Comparison of ENCODE assay signal across 27 mouse cellular contexts in genomic region chr9:122459491-122459890, GRCm38 (mm10).
"Had no signal": no experiment of that assay in that cellular context is flagged by ENCODE, and none has a peak within 500 bp of the region (broad histone marks: within the 10 kb centered on the region; RNA-seq: fewer than 3 reads in every experiment).

No protein-coding gene starts in this region.

- H3K36me3 ChIP-seq: embryonic facial prominence, embryonic 10.5 days; embryonic facial prominence, embryonic 12.5 days; embryonic facial prominence, embryonic 13.5 days; embryonic facial prominence, embryonic 15.5 days; forebrain, embryonic 10.5 days; forebrain, embryonic 12.5 days; forebrain, embryonic 15.5 days; heart, embryonic 10.5 days had no signal

- H3K9ac ChIP-seq: embryonic facial prominence, embryonic 12.5 days; embryonic facial prominence, embryonic 13.5 days; embryonic facial prominence, embryonic 15.5 days; forebrain, embryonic 12.5 days; forebrain, embryonic 13.5 days; forebrain, embryonic 15.5 days; forebrain, postnatal 0 days had no signal

- DNase-seq: cerebellum, postnatal 10 days; cerebellum, postnatal 14 days; cerebellum, postnatal 25 days; cerebellum, postnatal 36 days; embryo, embryonic 11 days; forebrain, postnatal 0 days; gastrocnemius, adult 2 months; gastrocnemius, postnatal 10 days; gastrocnemius, postnatal 14 days; gastrocnemius, postnatal 25 days; gastrocnemius, postnatal 36 days; heart, adult 11 months; heart, adult 18-20 months; heart, adult 2 months had no signal

- H3K4me1 ChIP-seq: embryonic facial prominence, embryonic 10.5 days; embryonic facial prominence, embryonic 12.5 days; embryonic facial prominence, embryonic 13.5 days; embryonic facial prominence, embryonic 15.5 days; forebrain, embryonic 10.5 days; forebrain, embryonic 12.5 days; forebrain, embryonic 13.5 days; forebrain, embryonic 15.5 days; heart, embryonic 10.5 days had no signal

- H3K4me3 ChIP-seq: embryonic facial prominence, embryonic 10.5 days; embryonic facial prominence, embryonic 12.5 days; embryonic facial prominence, embryonic 13.5 days; embryonic facial prominence, embryonic 15.5 days; erythroblast, embryonic 14.5 days; forebrain, embryonic 10.5 days; forebrain, embryonic 12.5 days; forebrain, embryonic 13.5 days; forebrain, embryonic 15.5 days; gastrocnemius, adult 2 months; heart, adult 2 months; heart, embryonic 10.5 days had no signal

- H3K9me3 ChIP-seq: embryonic facial prominence, embryonic 10.5 days; embryonic facial prominence, embryonic 12.5 days; embryonic facial prominence, embryonic 13.5 days; embryonic facial prominence, embryonic 15.5 days; forebrain, embryonic 10.5 days; forebrain, embryonic 12.5 days; forebrain, embryonic 13.5 days; forebrain, embryonic 15.5 days; heart, embryonic 10.5 days had no signal

- ATAC-seq: forebrain, embryonic 13.5 days; forebrain, embryonic 14.5 days; forebrain, embryonic 15.5 days; forebrain, embryonic 16.5 days; forebrain, postnatal 0 days had no signal

- H3K4me2 ChIP-seq: embryonic facial prominence, embryonic 12.5 days; embryonic facial prominence, embryonic 13.5 days; embryonic facial prominence, embryonic 15.5 days; forebrain, embryonic 12.5 days; forebrain, embryonic 13.5 days; forebrain, embryonic 15.5 days; heart, embryonic 11.5 days had no signal

- H3K27me3 ChIP-seq: embryonic facial prominence, embryonic 12.5 days; embryonic facial prominence, embryonic 13.5 days; embryonic facial prominence, embryonic 15.5 days; forebrain, embryonic 12.5 days; forebrain, embryonic 13.5 days; forebrain, embryonic 15.5 days had no signal

- H3K27ac ChIP-seq: embryonic facial prominence, embryonic 10.5 days; embryonic facial prominence, embryonic 12.5 days; embryonic facial prominence, embryonic 13.5 days; embryonic facial prominence, embryonic 15.5 days; forebrain, embryonic 10.5 days; forebrain, embryonic 12.5 days; forebrain, embryonic 13.5 days; forebrain, embryonic 15.5 days; gastrocnemius, adult 2 months; heart, adult 2 months; heart, embryonic 10.5 days had no signal
